Mouse (Mus musculus) MEL (cell line): ENCODE measurements around the gene Tnfrsf21.

ENCODE experiments used
- BHLHE40 ChIP-seq: IDR thresholded peaks from 2 replicates; pipeline ENCODE4 v1.6.1; 2012; ENCODE audit warnings: low read depth, mild to moderate bottlenecking, inconsistent platforms, low read length, improper control_type of control experiment, borderline replicate concordance
- CTCF ChIP-seq, 3 experiments: IDR thresholded peaks in 2 of 3; conservative IDR thresholded peaks in 1 of 3; 2 replicates each; pipeline ENCODE4 v1.5.1; 2011 to 2012; ENCODE audit warnings: low read length in 3 of 3, low read depth in 2 of 3, mild to moderate bottlenecking in 2 of 3, improper control_type of control experiment in 1 of 3, inconsistent platforms in 1 of 3, mixed read lengths in 1 of 3, moderate library complexity in 1 of 3; ENCODE audit not compliant: control insufficient read depth in 1 of 3, insufficient read depth in 1 of 3, poor library complexity in 1 of 3, severe bottlenecking in 1 of 3
- E2F4 ChIP-seq: IDR thresholded peaks from 2 replicates; pipeline ENCODE4 v1.6.1; 2011; ENCODE audit warnings: low read depth, low read length, improper control_type of control experiment, borderline replicate concordance
- EP300 ChIP-seq, 2 experiments: IDR thresholded peaks; 2 replicates each; pipeline ENCODE4 v1.6.1; 2011; ENCODE audit warnings: improper control_type of control experiment in 2 of 2, low read length in 2 of 2, low read depth in 1 of 2, mild to moderate bottlenecking in 1 of 2
- JUND ChIP-seq: IDR thresholded peaks from 2 replicates; pipeline ENCODE4 v1.6.1; 2011; ENCODE audit warnings: low read depth, mild to moderate bottlenecking, improper control_type of control experiment, low read length
- MAFK ChIP-seq: IDR thresholded peaks from 2 replicates; pipeline ENCODE4 v1.6.1; 2011; ENCODE audit warnings: low read depth, mild to moderate bottlenecking, low read length, improper control_type of control experiment, borderline replicate concordance
- POLR2A ChIP-seq, 2 experiments: IDR thresholded peaks; 2 replicates each; pipeline ENCODE4 v1.6.1; 2011 to 2012; ENCODE audit warnings: low read length in 2 of 2, mild to moderate bottlenecking in 2 of 2, control low read depth in 1 of 2, improper control_type of control experiment in 1 of 2, low read depth in 1 of 2, moderate library complexity in 1 of 2; ENCODE audit not compliant: control insufficient read depth in 1 of 2, insufficient read depth in 1 of 2, poor library complexity in 1 of 2
- POLR2AphosphoS5 ChIP-seq: IDR thresholded peaks from 2 replicates; pipeline ENCODE4 v1.6.1; 2012; ENCODE audit warnings: low read depth, borderline replicate concordance, mild to moderate bottlenecking, inconsistent platforms, low read length, moderate library complexity, mixed read lengths
- SIN3A ChIP-seq: IDR thresholded peaks from 2 replicates; pipeline ENCODE4 v1.6.1; 2012; ENCODE audit warnings: low read length, improper control_type of control experiment, inconsistent platforms
- TAL1 ChIP-seq: IDR thresholded peaks from 2 replicates; pipeline ENCODE4 v1.6.1; 2012; ENCODE audit warnings: mild to moderate bottlenecking, inconsistent platforms, low read length, moderate library complexity, mixed read lengths
- ZKSCAN1 ChIP-seq: IDR thresholded peaks from 2 replicates; pipeline ENCODE4 v1.6.1; 2012; ENCODE audit warnings: low read depth, mild to moderate bottlenecking, inconsistent platforms, low read length, improper control_type of control experiment, moderate library complexity
- ZNF384 ChIP-seq: IDR thresholded peaks from 2 replicates; pipeline ENCODE4 v1.6.1; 2012; ENCODE audit warnings: low read depth, mild to moderate bottlenecking, inconsistent platforms, low read length, improper control_type of control experiment

DNA sequence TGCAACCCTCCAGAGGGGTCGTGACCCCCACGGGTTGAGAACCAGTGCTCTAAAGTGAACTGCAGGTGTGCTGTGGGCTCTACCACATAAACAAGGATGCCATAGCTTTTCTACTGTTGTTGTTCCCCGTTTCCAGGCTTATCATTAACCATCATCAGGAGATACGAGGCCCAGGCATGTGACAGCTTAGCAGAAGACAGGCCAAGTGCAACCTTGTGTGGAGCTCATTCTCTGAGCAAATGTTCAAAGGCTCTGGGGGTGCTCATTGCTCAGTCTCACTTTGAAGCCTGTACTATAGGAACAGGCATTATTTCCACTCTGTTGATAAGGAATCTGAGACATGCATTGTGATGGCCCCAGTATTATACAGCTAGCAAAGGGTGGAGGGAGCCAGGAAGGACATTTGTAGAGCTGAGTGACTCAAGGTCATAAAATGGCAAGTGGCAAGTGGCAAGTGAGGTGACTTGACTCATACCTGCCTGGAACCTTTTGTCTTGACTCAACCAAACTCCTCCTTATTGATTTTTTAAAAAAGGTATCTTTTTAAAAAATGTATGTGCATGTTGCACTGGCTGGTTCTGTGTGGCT is 80.8 kb downstream of the Tnfrsf21 start:
- TF ChIP-seq EP300 (IDR thresholded peaks at IDR 0.05; ENCODE audit: low read depth in 1 of 2, low read length in 2 of 2) (no peak), E2F4 (no peak), CTCF (IDR thresholded peaks at IDR 0.05 in 2 of 3, conservative IDR thresholded peaks at IDR 0.05 in 1 of 3; ENCODE audit: control insufficient read depth in 1 of 3, insufficient read depth in 1 of 3, low read depth in 2 of 3, low read length in 3 of 3, poor library complexity in 1 of 3, severe bottlenecking in 1 of 3) (no peak), SIN3A (no peak), POLR2AphosphoS5 (no peak), POLR2A (IDR thresholded peaks at IDR 0.05; ENCODE audit: control insufficient read depth in 1 of 2, insufficient read depth in 1 of 2, low read depth in 1 of 2, low read length in 2 of 2, poor library complexity in 1 of 2) (no peak), JUND (no peak), MAFK (no peak), TAL1 (no peak), ZKSCAN1 (no peak), BHLHE40 (no peak), ZNF384 (no peak)
